Mouse (Mus musculus): ENCODE measurements around the gene Bin2.

- TF ChIP-seq POLR2A (IDR thresholded peaks at IDR 0.05; ENCODE audit: low read depth, low read length) (no peak), CTCF (IDR thresholded peaks at IDR 0.05; ENCODE audit: extremely low read depth, insufficient read depth, insufficient read length, insufficient replicate concordance) (no peak)
Measured at GRCm38 (mm10) chr15:100705376-100705775, 36.0 kb upstream of the Bin2 start.
